Mouse (Mus musculus) forebrain, embryonic 13.5 days (tissue): Measurements from ENCODE around the gene Hist1h4b. TPM values are rescaled to one million over a fixed set of nuclear protein-coding genes. Genes with fewer than 3 reads are reported as not detected.
"Not testable (repeated sequence)": the region's sequence is repeated elsewhere in the genome, so short reads cannot be mapped to it uniquely, and the experiment has no call there.

Experiments used
- ATAC-seq: fragments of 200-750 bp; cut with Nextera tagmentation; 2 replicates; pipeline ENCODE4 v1.8.0; 2017
- H3K27ac ChIP-seq: fragments of 300-500 bp; sonication (generic); 2 replicates; pipeline ENCODE4 v1.5.1; 2015; ENCODE audit warnings: inconsistent platforms, mild to moderate bottlenecking, moderate library complexity
- H3K27me3 ChIP-seq: fragments of 300-500 bp; sonication (generic); 2 replicates; pipeline ENCODE4 v1.6.1; 2015; ENCODE audit warnings: mild to moderate bottlenecking, inconsistent platforms
- H3K36me3 ChIP-seq: fragments of 300-500 bp; sonication (generic); 2 replicates; pipeline ENCODE4 v1.6.1; 2015; ENCODE audit warnings: mild to moderate bottlenecking, inconsistent platforms; ENCODE audit not compliant: poor library complexity, severe bottlenecking
- H3K4me1 ChIP-seq: fragments of 300-500 bp; sonication (generic); 2 replicates; pipeline ENCODE4 v1.6.1; 2015; ENCODE audit warnings: inconsistent platforms
- H3K4me2 ChIP-seq: fragments of 300-500 bp; sonication (generic); 2 replicates; pipeline ENCODE4 v1.6.1; 2015; ENCODE audit warnings: inconsistent platforms, mild to moderate bottlenecking, moderate library complexity
- H3K4me3 ChIP-seq: fragments of 300-500 bp; sonication (generic); 2 replicates; pipeline ENCODE4 v1.5.1; 2015; ENCODE audit warnings: mild to moderate bottlenecking, inconsistent platforms
- H3K9ac ChIP-seq: fragments of 300-500 bp; sonication (generic); 2 replicates; pipeline ENCODE4 v1.6.1; 2015; ENCODE audit warnings: mild to moderate bottlenecking, inconsistent platforms
- H3K9me3 ChIP-seq: fragments of 300-500 bp; sonication (generic); replicated peaks from 2 replicates; pipeline ENCODE4 v1.6.1; 2016; ENCODE audit warnings: inconsistent platforms
- WGBS: fragments of 180-500 bp; shearing (Covaris S2); methylation state at CpG from one replicate; pipeline ENCODE4 v1.1.7; 2015; 5-methylcytosine and 5-hydroxymethylcytosine counted together
- polyA plus RNA-seq: library from polyadenylated mRNA; unstranded; fragments of >200 nt; fragmentation: Nextera tagmentation; extraction: Ambion mirVana; gene quantifications from 2 replicates; pipeline ENCODE4 v1.2.1, GENCODE M21; 2015

Hist1h4b gene
- polyA plus RNA-seq = 5.7 and 6.1 TPM in 2 replicates

GRCm38 (mm10) chr13:23756790-23757189, at the start of gene Hist1h4b:
Gene Hist1h4b (plus strand): TSS chr13:23757013.
- H3K9ac ChIP-seq = peak within 1 kb of the TSS; percentile 71
- H3K9me3 ChIP-seq = no peaks in the 10 kb centered on the region
- H3K4me3 ChIP-seq = peak within 1 kb of the TSS; percentile 41
- H3K27ac ChIP-seq = peak within 1 kb of the TSS; percentile 89
- H3K4me1 ChIP-seq = peaks cover 30% of the 10 kb centered on the region
- no peaks in the 10 kb centered on the region for H3K36me3 ChIP-seq
- no peaks in the 10 kb centered on the region for H3K27me3 ChIP-seq
- under 1% methylated on average over 18 of the region's 22 CpGs for whole genome bisulfite sequencing
- ATAC-seq = peak; percentile 80
- peak within 1 kb of the TSS; percentile 69 for H3K4me2 ChIP-seq

DNA sequence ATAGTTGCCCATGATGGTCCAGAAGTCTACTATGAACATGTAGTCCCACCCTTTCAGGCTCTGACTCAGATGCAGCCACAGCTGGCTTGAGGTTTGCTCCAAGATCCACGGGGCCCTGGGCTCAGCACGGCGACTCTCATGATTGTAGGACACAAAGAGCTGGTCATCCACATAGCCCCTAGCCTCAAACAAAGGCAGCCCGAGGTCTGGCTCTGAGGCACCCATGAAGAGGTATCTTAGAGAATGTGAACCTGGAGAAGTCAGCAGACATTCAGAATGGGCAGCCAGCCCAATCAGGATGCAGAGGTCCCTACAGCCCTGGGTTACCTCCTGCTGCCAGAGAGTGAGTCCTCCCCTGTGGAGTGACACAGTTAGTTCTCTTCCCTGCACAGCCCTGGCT, 48.8 kb upstream of the Hist1h4b start:
- ATAC-seq = no peak
- Histone ChIP-seq H3K9ac (no peak overlapping the region), H3K4me3 (no peak overlapping the region), H3K27me3 (no peaks in the 10 kb centered on the region), H3K27ac (no peak overlapping the region), H3K4me2 (no peak overlapping the region), H3K4me1 (peaks cover 13% of the 10 kb centered on the region), H3K9me3 (no peaks in the 10 kb centered on the region), H3K36me3 (no peaks in the 10 kb centered on the region)
- whole genome bisulfite sequencing = 89% methylated on average over 4 of the region's 4 CpGs

DNA sequence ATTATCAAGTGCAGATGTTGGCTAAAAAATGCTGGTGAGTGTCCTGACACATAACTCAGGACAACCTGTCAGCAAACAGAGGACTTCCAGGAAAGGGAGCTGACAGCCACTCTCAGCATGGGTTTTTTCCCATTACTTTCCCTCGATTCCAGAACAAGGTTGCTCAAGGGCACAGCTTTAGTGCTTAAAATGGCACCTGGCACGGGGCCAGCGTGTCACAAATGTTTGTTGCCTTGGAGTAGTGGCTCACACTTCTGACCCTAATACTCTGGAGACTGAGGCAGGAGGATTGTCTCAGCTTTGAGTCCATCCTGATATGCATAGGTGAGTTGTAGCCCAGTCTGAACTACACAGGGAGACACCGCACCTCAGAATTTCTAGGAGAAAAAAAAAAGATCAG, 48.2 kb upstream of the Hist1h4b start:
- Histone ChIP-seq H3K9ac (no peak overlapping the region), H3K36me3 (no peaks in the 10 kb centered on the region), H3K9me3 (no peaks in the 10 kb centered on the region), H3K4me3 (no peak overlapping the region), H3K27me3 (no peaks in the 10 kb centered on the region), H3K4me1 (peaks cover 13% of the 10 kb centered on the region), H3K27ac (no peak overlapping the region), H3K4me2 (no peak overlapping the region)
- ATAC-seq = no peak
- 75% methylated on average over 4 of the region's 4 CpGs for WGBS

- Histone ChIP-seq H3K27me3 (no peaks in the 10 kb centered on the region), H3K4me3 (peak overlapping the region; percentile 30), H3K9me3 (no peaks in the 10 kb centered on the region), H3K27ac (no peak overlapping the region), H3K9ac (peak overlapping the region; percentile 37), H3K4me2 (peak overlapping the region; percentile 57), H3K4me1 (peaks cover 13% of the 10 kb centered on the region), H3K36me3 (no peaks in the 10 kb centered on the region)
- WGBS = 19% methylated on average over 15 of the region's 15 CpGs
- ATAC-seq = no peak
Observed at GRCm38 (mm10) chr13:23709714-23710373, 47.0 kb upstream of the Hist1h4b start.

DNA sequence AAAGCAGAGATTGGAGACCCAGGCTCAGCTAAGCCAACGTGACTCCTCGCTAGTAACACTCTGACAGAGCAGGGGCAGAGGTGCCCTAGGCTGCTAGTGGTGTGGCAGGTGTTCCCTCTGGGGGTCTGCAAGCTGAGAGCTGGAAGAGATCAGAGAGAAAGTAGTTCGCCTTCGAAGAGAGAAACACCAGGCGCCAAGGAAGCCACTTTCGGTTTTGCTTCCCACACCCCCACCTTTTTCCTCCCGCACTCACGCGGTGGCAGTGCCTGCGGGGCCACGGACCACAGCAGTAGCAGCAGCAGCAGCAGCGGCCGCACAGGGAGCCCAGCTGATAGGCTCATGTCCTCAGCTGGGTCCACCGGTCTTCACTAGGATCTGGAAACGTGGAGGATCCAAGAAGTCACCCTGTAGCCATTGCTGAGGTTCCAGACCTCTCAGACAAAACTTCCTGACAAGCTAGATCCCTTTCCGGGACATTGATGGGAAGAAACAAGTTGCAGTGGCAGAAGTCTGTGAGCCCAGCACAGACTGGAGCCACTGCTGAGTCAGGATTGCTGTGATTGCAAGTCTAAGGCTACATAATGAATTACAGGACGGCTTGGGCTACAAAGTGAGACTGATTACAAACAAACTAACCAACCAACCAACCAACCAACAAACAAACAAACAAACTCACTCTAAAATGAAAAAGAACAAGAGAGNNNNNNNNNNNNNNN, 46.3 kb upstream of the Hist1h4b start, which contains the start of gene Hfe:
Gene Hfe, minus strand, starts transcription at position 481 of the 716 bp plus-strand sequence.
- H3K36me3 ChIP-seq = no peaks in the 10 kb centered on the region
- no peaks in the 10 kb centered on the region for H3K9me3 ChIP-seq
- no peak within 1 kb of the TSS for H3K27ac ChIP-seq
- H3K9ac ChIP-seq = peak within 1 kb of the TSS; percentile 37
- H3K4me1 ChIP-seq = peaks cover 13% of the 10 kb centered on the region
- peak within 1 kb of the TSS; percentile 57 for H3K4me2 ChIP-seq
- H3K4me3 ChIP-seq = peak within 1 kb of the TSS; percentile 30
- WGBS = 7% methylated on average over 17 of the region's 17 CpGs
- H3K27me3 ChIP-seq = no peaks in the 10 kb centered on the region
- ATAC-seq = 0 out of 2 replicates have a peak, but pooled peaks have one; percentile 27

- Histone ChIP-seq H3K9me3 (no peaks in the 10 kb centered on the region), H3K4me2 (no peak overlapping the region), H3K27ac (no peak overlapping the region), H3K27me3 (no peaks in the 10 kb centered on the region), H3K9ac (no peak overlapping the region), H3K36me3 (no peaks in the 10 kb centered on the region), H3K4me1 (no peaks in the 10 kb centered on the region), H3K4me3 (no peak overlapping the region)
- 83% methylated on average over 5 of the region's 5 CpGs for WGBS
- no peak for ATAC-seq
Observed at GRCm38 (mm10) chr13:23716261-23717042, 40.4 kb upstream of the Hist1h4b start.

GRCm38 (mm10) chr13:23717176-23717575, 39.6 kb upstream of the Hist1h4b start:
- no peaks in the 10 kb centered on the region for H3K9me3 ChIP-seq
- no peak overlapping the region for H3K4me2 ChIP-seq
- ATAC-seq = no peak
- WGBS = 66% methylated on average over 11 of the region's 11 CpGs
- H3K36me3 ChIP-seq = no peaks in the 10 kb centered on the region
- no peak overlapping the region for H3K27ac ChIP-seq
- H3K4me3 ChIP-seq = no peak overlapping the region
- H3K9ac ChIP-seq = no peak overlapping the region
- H3K4me1 ChIP-seq = no peaks in the 10 kb centered on the region
- H3K27me3 ChIP-seq = no peaks in the 10 kb centered on the region

DNA sequence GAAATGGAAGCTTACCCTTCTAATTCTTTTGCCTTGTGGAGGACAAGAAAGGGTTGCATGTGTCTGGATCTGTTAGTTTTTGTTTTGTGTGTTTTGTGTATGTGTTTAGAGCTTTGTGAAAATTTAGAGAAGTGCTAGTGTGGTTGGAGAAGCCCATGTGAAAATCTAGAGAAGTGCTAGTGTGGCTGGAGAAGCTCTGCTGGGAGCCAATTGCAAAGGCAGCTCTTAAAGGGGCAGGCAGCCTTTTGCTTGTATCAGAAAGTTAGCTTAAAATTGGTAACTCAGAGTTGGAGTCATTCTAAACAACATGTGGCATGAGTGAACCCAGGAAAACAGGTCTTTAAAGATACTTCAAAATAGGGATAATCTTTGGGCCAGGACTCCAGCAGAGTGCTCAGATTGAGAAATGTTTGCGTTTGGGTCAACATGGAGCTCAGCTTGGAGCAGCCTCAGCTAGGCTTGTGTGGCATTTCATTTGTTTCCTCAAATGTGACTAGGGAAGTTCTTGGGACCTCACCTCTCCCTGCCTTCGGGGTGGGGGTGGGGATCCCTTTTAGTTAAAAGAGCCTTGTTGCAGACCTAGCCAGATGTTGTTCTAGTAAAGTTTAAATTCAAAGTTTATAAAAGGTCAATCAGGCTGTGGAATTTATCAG, 39.1 kb upstream of the Hist1h4b start:
- not testable (repeated sequence) for H3K4me2 ChIP-seq, H3K36me3 ChIP-seq, H3K4me1 ChIP-seq, H3K27me3 ChIP-seq, H3K4me3 ChIP-seq, H3K27ac ChIP-seq, H3K9me3 ChIP-seq, H3K9ac ChIP-seq, ATAC-seq
- WGBS = 13% methylated on average over 2 of the region's 2 CpGs

GRCm38 (mm10) chr13:23724239-23724638, 32.6 kb upstream of the Hist1h4b start:
- H3K4me1 ChIP-seq = no peaks in the 10 kb centered on the region
- no peaks in the 10 kb centered on the region for H3K9me3 ChIP-seq
- ATAC-seq = no peak
- WGBS = 90% methylated on average over 4 of the region's 4 CpGs
- no peak overlapping the region for H3K4me3 ChIP-seq
- no peak overlapping the region for H3K27ac ChIP-seq
- no peaks in the 10 kb centered on the region for H3K27me3 ChIP-seq
- H3K9ac ChIP-seq = no peak overlapping the region
- H3K36me3 ChIP-seq = no peaks in the 10 kb centered on the region
- H3K4me2 ChIP-seq = no peak overlapping the region

DNA sequence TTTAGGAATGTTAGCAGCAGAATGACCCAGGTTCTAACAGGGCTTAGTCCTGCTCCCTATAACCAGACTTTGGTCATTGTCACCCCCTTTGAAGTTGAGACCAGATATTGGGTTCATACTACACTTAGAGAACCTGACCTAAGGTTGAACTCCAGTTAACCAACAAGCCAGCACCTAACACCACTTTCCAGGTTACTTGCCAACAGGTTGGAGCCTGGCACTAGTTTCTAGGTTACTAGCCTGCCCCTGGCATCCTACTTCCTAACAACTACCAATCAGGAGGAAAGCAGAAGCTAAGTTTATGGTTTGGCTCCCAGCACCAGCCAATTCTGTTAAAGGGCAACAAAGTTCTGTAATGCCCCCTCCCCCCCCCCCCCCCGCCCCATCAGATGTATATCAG, 31.6 kb upstream of the Hist1h4b start:
- WGBS = 38% methylated on average over 1 of the region's 1 CpGs
- H3K27me3 ChIP-seq = no peaks in the 10 kb centered on the region

DNA sequence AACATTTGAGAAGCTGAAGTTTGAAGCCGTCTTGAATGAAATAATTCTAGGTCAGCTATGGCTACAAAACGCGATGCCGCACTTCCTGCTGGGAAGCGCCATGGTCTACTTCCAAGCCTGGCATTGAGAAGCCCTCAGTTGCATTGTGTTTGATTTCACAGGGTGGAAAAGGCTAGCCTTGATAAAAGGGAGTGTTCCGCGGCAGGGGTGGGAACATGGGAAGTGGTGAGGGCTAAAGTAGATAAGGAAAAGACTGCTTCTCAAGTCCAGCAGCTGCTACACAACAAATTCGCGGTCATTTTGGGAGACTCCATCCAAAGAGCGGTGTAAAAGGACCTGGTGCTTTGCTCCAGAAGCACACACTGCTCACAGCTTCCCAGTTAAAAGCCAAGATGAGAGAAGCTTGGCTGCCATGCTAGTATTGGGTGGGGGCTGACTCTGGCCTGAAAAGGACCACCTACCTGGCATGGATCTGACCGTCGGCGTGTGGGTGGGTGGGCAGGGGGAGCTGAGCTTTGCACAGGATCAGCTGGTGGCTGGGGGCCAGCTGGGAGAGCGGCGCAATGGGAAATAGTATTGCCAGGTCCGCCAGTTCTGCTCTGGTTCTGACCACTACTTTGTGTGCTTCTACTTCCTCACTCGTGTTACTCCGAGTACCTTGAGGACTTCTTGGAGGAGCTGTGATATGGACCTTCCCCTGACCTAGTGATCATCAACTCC, 28.2 kb upstream of the Hist1h4b start:
- H3K4me2 ChIP-seq = no peak overlapping the region
- H3K4me1 ChIP-seq = no peaks in the 10 kb centered on the region
- no peaks in the 10 kb centered on the region for H3K9me3 ChIP-seq
- no peak for ATAC-seq
- no peak overlapping the region for H3K9ac ChIP-seq
- WGBS = 89% methylated on average over 18 of the region's 18 CpGs
- H3K36me3 ChIP-seq = no peaks in the 10 kb centered on the region
- no peak overlapping the region for H3K27ac ChIP-seq
- H3K4me3 ChIP-seq = no peak overlapping the region
- no peaks in the 10 kb centered on the region for H3K27me3 ChIP-seq

More for the DNA sequence above, 31.6 kb upstream of the Hist1h4b start:
- Histone ChIP-seq H3K4me1 (no peaks in the 10 kb centered on the region), H3K27ac (no peak overlapping the region), H3K4me2 (no peak overlapping the region), H3K36me3 (no peaks in the 10 kb centered on the region), H3K9me3 (no peaks in the 10 kb centered on the region), H3K4me3 (no peak overlapping the region), H3K9ac (no peak overlapping the region)
- no peak for ATAC-seq
